Mouse (Mus musculus): ENCODE measurements around the gene Usp6nl. TPM values are rescaled to one million over a fixed set of nuclear protein-coding genes. Genes with fewer than 3 reads are reported as not detected.

Usp6nl gene
- 10 to 100 TPM; 64.9 to 76.5 TPM for total RNA-seq (2023)

GRCm38 (mm10) chr2:6322376-6322901 is at the start of gene Usp6nl:
Gene Usp6nl, plus strand, starts transcription at chr2:6322667.

Other genes starting within 250 kb of the Usp6nl start
- gene Proser2, start 192.5 kb upstream of the Usp6nl start, total RNA-seq (2023), result not detected
- 1 to 10 TPM in 1 of 2 experiments, not detected in 1; 1.7 TPM for gene Echdc3, start 109.6 kb upstream of the Usp6nl start, total RNA-seq (2023)

Measured in B cell, adult 67 days (primary cell).